Mouse (Mus musculus) limb, embryonic 10.5 days (tissue): ENCODE results near the gene Rasgef1b. TPM values are rescaled to one million over a fixed set of nuclear protein-coding genes. Genes with fewer than 3 reads are reported as not detected.

ENCODE experiments used
- DNase-seq: peaks from one replicate; pipeline ENCODE4 v3.0.0-alpha.2; 2017; ENCODE audit warnings: low spot score
- H3K27ac ChIP-seq: fragments of 300-500 bp; sonication (generic); 2 replicates; pipeline ENCODE4 v1.5.1; 2016; ENCODE audit warnings: mild to moderate bottlenecking
- H3K27me3 ChIP-seq: fragments of 300-500 bp; sonication (generic); 2 replicates; pipeline ENCODE4 v1.6.1; 2016; ENCODE audit warnings: low read depth, mild to moderate bottlenecking; ENCODE audit not compliant: poor library complexity, severe bottlenecking
- H3K36me3 ChIP-seq: fragments of 300-500 bp; sonication (generic); 2 replicates; pipeline ENCODE4 v1.6.1; 2016; ENCODE audit warnings: mild to moderate bottlenecking, moderate library complexity
- H3K4me1 ChIP-seq: fragments of 300-500 bp; sonication (generic); 2 replicates; pipeline ENCODE4 v1.6.1; 2016
- H3K4me3 ChIP-seq: fragments of 300-500 bp; sonication (generic); 2 replicates; pipeline ENCODE4 v1.5.1; 2016; ENCODE audit warnings: mild to moderate bottlenecking, moderate library complexity
- H3K9me3 ChIP-seq: fragments of 300-500 bp; sonication (generic); replicated peaks from 2 replicates; pipeline ENCODE4 v1.6.1; 2016; ENCODE audit warnings: mild to moderate bottlenecking
- WGBS: fragments of 180-500 bp; shearing (Covaris S2); methylation state at CpG from one replicate; pipeline ENCODE4 v1.1.7; 2016; 5-methylcytosine and 5-hydroxymethylcytosine counted together
- polyA plus RNA-seq: library from polyadenylated mRNA; unstranded; fragments of >200 nt; fragmentation: Nextera tagmentation; extraction: Ambion mirVana; gene quantifications from 2 replicates; pipeline ENCODE4 v1.2.1, GENCODE M21; 2016

Rasgef1b gene
- polyA plus RNA-seq, 1 experiment from 2014 or later, result 32.5 TPM

DNA sequence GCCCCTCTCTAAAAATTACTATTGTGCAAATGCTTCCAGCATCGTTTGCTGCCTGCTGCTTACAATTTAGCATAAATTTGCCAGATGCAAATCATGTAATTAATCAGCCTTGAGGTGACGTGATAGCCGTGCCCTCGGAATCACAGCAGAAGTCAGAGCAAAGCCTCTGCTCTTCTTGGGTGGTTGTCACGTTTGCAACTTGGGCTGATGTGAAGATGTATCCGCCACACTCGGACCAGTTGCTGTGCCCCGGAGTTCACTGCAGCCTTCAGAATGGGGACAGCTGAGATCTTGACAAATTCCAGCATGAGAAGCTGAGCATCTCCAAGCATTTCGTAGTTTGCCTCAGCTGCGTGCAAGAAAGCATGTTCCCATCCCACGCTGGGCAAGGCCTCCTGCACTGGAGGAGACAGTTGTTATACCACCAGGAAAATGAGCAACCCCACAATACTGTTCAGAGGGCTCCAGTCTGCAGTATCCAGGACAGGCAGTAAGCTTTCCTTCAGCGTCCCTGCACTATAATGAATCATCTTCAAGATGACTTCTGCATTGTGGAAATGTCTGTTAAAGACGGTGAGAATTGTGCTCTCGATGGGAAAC is 342.5 kb downstream of the Rasgef1b start:
- Histone ChIP-seq H3K27ac (peak overlapping the region; percentile 50; the same call in 1 of the 2 replicates), H3K4me1 (peaks cover 37% of the 10 kb centered on the region), H3K4me3 (no peak overlapping the region), H3K36me3 (no peaks in the 10 kb centered on the region), H3K27me3 (0 out of 2 replicates have a peak, but pooled peaks cover 11% of the 10 kb centered on the region), H3K9me3 (no peaks in the 10 kb centered on the region)
- WGBS, result 39% methylated on average over 14 of the region's 14 CpGs
- no peak for DNase-seq

DNA sequence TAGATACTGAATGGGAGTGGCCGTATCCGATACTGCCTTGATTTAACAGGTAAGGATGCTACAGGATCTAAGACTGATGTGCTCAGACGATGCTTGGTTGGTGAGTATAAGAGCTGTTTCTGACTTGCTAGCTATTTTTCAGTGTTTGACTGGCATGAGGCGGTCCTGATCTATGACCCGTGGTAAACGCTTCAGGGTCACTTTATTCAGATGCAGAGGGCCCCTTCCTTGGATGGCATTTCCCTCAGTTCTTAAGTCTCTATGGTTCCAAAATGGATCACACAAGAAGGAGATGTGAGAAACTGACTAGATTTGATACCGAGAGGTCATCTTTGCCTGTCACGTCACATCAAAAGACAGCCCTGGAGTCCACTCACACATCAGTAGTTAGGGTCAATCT is 343.1 kb downstream of the Rasgef1b start:
- H3K27ac ChIP-seq, result no peak overlapping the region
- no peaks in the 10 kb centered on the region for H3K36me3 ChIP-seq
- WGBS, result 52% methylated on average over 8 of the region's 8 CpGs
- peaks cover 34% of the 10 kb centered on the region for H3K4me1 ChIP-seq
- DNase-seq, result no peak
- H3K4me3 ChIP-seq, result no peak overlapping the region
- H3K9me3 ChIP-seq, result no peaks in the 10 kb centered on the region
- H3K27me3 ChIP-seq, result 0 out of 2 replicates have a peak, but pooled peaks cover 11% of the 10 kb centered on the region

DNA sequence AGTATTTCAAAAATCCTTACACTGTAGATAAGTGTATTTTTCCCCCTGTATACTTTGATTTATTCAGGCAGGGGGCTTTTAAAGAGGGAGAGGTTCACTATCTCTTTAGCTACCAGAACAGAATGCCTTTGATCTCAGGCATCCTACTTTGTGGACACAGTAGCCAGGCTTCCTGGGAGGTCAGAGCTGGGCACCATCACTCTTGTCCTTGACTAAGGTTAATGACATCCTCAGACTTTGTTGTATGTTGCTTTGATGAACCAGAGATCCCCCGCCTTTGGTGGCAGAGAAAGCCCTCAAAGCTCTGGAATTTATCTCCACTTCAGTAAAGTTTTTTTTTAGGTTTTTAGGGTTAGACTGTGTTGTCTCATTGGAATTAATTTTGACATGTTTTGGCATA is 343.8 kb downstream of the Rasgef1b start:
- 14% methylated on average over 1 of the region's 1 CpGs for WGBS
- no peaks in the 10 kb centered on the region for H3K9me3 ChIP-seq
- no peak overlapping the region for H3K4me3 ChIP-seq
- no peaks in the 10 kb centered on the region for H3K36me3 ChIP-seq
- DNase-seq, result no peak
- 0 out of 2 replicates have a peak, but pooled peaks cover 11% of the 10 kb centered on the region for H3K27me3 ChIP-seq
- no peak overlapping the region for H3K27ac ChIP-seq
- peaks cover 40% of the 10 kb centered on the region for H3K4me1 ChIP-seq

DNA sequence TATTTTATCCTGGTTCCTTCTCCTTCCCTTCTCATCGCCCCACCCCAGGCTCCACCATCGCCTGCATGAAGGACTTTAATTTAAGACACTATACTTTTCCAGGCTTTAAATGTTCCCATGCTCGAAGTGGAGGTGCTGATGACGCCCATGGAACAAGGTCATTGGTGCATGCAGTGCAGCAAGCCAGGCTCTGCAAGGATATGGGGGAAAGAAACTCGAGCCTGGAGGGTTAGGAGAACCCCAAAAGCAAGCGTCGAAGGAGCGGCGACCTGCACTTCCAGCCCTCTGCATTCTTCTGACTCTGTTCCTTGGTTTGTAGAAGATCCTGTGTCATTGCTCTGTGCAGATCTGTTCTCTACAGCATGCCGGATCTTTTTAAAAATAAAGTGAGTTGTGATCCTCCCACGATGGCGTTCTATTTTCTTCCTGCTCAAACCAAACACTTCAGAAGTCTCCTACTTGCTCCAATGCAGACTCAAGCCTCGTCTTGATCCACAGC is 345.0 kb downstream of the Rasgef1b start:
- WGBS, result 85% methylated on average over 13 of the region's 13 CpGs
- 0 out of 2 replicates have a peak, but pooled peaks cover 11% of the 10 kb centered on the region for H3K27me3 ChIP-seq
- H3K9me3 ChIP-seq, result no peaks in the 10 kb centered on the region
- H3K36me3 ChIP-seq, result no peaks in the 10 kb centered on the region
- no peak overlapping the region for H3K4me3 ChIP-seq
- no peak overlapping the region for H3K27ac ChIP-seq
- H3K4me1 ChIP-seq, result peaks cover 52% of the 10 kb centered on the region
- no peak for DNase-seq

DNA sequence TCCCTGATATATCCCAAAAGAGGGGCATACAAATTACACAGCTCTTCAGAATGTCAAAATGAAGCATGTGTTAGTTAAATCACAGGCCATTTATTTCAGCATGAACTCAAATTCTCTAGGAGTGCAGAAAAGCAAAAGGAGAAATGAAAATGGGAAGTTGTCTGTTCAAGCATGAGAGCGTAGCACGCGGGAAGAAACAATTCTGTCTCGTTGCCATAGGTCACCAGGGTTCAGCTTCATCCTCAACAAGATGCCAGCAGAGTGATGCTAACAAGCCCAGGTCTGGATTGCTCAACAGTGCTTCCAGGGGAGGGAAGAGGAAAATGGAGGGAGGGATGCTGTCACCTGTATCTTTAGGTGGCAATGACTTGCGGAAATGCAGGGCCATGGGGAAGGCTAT is 346.1 kb downstream of the Rasgef1b start:
- WGBS, result 80% methylated on average over 5 of the region's 5 CpGs
- H3K4me1 ChIP-seq, result peaks cover 63% of the 10 kb centered on the region
- H3K27me3 ChIP-seq, result 0 out of 2 replicates have a peak, but pooled peaks cover 4% of the 10 kb centered on the region

DNA sequence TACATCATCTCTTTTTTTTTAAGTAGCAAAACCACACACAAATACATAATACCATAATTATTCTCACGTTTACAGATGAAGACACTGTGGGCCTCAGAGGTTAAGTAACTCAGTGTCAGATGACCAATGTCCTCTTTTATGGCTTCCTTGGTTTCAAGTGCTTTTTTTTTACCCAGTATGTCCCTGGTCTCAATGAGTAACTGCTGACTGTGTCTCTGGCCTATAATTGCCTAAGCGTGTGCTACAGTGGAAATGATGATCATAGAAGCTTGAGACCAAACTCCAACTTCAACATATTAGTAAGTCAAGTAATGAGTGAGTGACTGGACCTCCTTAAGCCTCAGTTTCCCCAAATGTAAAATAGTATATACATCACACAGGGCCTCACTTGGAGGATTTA is 347.2 kb downstream of the Rasgef1b start:
- H3K27me3 ChIP-seq, result 0 out of 2 replicates have a peak, but pooled peaks cover 4% of the 10 kb centered on the region
- no peaks in the 10 kb centered on the region for H3K9me3 ChIP-seq
- no peaks in the 10 kb centered on the region for H3K36me3 ChIP-seq
- H3K4me3 ChIP-seq, result no peak overlapping the region
- DNase-seq, result no peak
- no peak overlapping the region for H3K27ac ChIP-seq
- peaks cover 73% of the 10 kb centered on the region for H3K4me1 ChIP-seq
- 79% methylated on average over 2 of the region's 2 CpGs for WGBS

More for the DNA sequence above, 346.1 kb downstream of the Rasgef1b start:
- Histone ChIP-seq H3K27ac (no peak overlapping the region), H3K4me3 (no peak overlapping the region), H3K9me3 (no peaks in the 10 kb centered on the region), H3K36me3 (no peaks in the 10 kb centered on the region)
- no peak for DNase-seq

DNA sequence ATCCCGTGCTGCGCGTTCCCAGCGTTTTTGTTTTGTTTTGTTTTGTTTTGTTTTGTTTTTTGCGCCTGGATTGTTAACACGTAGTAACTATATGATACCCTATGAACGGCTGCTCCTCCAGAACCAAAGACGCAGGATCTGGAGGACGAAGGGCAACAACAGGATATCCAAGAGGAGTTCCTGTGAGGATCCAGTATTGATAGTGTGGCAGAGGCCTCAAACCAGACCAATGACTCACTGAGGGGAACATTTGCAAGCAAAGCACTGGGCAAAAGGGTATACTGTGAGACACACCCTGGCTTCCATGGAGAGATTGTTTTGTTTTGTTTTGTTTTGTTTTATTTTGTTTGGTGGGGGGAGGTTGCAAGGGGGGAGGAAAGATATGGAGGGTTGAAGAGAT is 348.0 kb downstream of the Rasgef1b start:
- WGBS, result 91% methylated on average over 9 of the region's 9 CpGs
- Histone ChIP-seq H3K27me3 (no peaks in the 10 kb centered on the region), H3K27ac (0 out of 2 replicates have a peak overlapping the region, but pooled peaks have one; percentile 77), H3K4me1 (peaks cover 73% of the 10 kb centered on the region), H3K9me3 (no peaks in the 10 kb centered on the region), H3K36me3 (no peaks in the 10 kb centered on the region), H3K4me3 (no peak overlapping the region)
- no peak for DNase-seq

DNA sequence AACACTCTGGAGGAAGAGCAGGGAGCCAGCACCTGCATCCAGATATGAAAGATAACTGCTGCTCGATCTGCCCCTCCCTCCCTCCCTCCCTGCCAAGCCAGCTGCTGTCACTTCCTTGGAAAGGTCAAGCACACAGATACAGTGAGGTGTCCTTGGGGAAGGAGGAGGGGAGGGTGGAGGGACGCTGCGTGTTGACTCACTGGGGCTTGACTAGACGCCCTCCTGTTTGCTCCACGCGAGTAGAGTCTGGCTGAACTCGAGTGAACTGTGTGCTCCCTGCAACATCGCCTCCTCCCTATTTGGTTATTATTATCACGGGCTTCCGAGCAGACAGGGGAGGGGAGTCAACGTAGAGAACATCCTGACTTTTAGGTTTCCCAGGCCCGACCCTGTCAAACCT is 348.7 kb downstream of the Rasgef1b start:
- no peak overlapping the region for H3K4me3 ChIP-seq
- peaks cover 73% of the 10 kb centered on the region for H3K4me1 ChIP-seq
- peak overlapping the region; percentile 77 for H3K27ac ChIP-seq
- 48% methylated on average over 12 of the region's 12 CpGs for WGBS
- H3K36me3 ChIP-seq, result no peaks in the 10 kb centered on the region
- no peaks in the 10 kb centered on the region for H3K9me3 ChIP-seq
- H3K27me3 ChIP-seq, result no peaks in the 10 kb centered on the region
- DNase-seq, result no peak

DNA sequence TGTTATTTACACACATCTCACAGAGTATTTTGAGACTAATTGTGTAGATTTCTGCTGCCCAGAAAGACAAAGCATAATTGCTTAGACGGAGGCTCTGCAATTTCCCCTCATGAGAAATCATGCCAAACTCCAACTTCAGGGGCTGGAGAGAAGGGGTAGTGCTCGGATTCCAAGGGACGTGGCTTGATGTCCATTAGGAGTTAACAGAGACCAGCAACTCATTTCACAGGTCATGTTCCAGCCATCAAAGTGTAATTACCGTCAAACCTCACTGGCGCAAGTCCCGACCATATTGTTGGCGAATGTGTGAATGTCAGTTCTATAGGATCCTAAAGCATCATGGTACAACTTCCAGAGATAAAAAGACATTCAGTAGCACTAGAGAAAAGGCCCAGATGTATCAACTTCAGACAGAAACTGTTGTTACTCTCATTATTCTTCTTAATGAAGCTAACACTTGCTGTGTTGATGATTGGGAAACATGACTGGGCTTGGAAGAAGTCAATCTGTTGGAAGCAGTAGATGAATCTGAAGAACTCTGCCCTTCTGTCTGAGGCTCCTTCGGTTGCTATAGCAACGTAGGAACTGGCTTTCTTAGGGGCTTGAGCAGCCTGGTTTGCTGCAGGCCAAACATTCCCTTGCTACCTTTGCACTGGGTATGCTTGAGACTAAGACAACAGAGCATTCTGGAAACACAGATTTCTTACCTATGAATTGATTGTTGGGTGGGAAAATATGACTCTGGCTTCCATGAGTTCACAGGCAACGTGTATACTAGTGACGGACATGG is 350.2 kb downstream of the Rasgef1b start:
- Histone ChIP-seq H3K4me1 (peaks cover 64% of the 10 kb centered on the region), H3K27ac (peak overlapping the region; percentile 77), H3K4me3 (no peak overlapping the region), H3K27me3 (no peaks in the 10 kb centered on the region), H3K36me3 (no peaks in the 10 kb centered on the region), H3K9me3 (no peaks in the 10 kb centered on the region)
- DNase-seq, result no peak
- 39% methylated on average over 11 of the region's 11 CpGs for WGBS

DNA sequence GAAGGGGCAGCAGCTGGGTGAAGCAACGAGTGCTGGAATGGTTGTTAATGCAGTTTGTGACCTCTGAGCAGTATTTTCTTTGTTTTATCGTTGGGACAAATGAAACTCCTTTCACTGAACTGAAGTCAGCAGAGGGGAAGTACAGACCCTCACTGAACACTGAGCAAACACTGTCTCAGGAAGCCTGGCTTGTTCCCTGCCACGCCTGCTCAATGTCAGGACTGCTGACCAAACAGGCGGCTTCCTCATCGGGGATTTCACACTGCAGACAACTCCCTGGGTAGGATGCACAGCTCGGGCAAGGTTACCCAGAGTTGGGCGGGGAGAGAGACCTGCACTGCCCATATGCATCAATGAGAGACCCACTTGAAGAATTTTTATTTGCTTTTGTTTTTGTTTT is 353.1 kb downstream of the Rasgef1b start:
- H3K4me1 ChIP-seq, result peaks cover 66% of the 10 kb centered on the region
- no peak overlapping the region for H3K4me3 ChIP-seq
- no peaks in the 10 kb centered on the region for H3K27me3 ChIP-seq
- H3K36me3 ChIP-seq, result no peaks in the 10 kb centered on the region
- H3K27ac ChIP-seq, result peak overlapping the region; percentile 19; the same call in 1 of the 2 replicates
- no peaks in the 10 kb centered on the region for H3K9me3 ChIP-seq
- WGBS, result 77% methylated on average over 7 of the region's 7 CpGs
- no peak for DNase-seq

DNA sequence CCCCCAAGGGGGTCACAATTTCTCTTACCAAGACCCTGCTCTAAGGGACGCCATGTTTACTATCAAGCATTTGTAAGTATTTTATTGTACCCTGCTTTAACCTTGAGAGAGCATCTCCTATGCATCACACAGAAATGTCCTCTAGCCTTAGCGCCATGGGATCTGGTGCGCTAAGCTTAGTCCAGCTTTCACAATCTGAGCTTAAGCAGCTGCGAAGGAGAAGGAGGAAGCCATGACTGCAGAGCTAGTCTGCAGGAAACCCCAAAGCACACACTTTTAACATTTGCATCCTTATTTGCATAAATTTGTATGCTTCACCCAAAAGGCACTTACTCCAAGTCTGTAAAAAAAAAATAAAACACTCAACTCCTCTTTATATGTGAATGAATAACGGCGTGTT is 354.4 kb downstream of the Rasgef1b start:
- Histone ChIP-seq H3K9me3 (no peaks in the 10 kb centered on the region), H3K4me1 (peaks cover 60% of the 10 kb centered on the region), H3K36me3 (no peaks in the 10 kb centered on the region), H3K27me3 (no peaks in the 10 kb centered on the region), H3K27ac (no peak overlapping the region), H3K4me3 (no peak overlapping the region)
- 94% methylated on average over 6 of the region's 6 CpGs for WGBS
- DNase-seq, result no peak

DNA sequence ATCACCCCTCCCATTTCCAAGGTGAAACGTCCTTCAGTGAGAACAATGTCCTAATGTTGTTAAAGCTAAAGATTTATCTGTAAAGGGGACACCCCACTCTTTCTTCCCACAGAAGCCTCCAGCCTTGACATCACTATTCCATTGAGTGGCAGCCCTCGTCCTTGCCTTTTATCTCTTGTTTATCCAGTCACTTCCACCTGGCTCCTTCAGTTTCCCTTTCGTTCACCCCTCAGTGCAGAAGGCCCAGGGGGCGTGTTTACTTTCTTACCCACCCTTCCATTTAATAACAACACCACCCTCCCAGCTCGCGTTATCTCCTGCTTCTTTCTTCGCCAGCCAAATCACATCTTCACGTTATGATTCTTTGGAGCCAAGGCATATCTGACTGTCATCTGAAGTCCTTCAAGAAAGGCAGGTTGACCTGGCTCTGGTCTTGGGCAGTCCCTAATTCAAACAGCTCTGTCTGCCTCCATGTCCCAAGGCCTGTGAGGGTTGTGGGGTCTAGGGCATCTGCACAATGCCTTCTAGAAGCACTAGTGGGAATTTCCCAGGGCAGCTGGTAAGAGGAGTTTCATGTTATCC is 355.2 kb downstream of the Rasgef1b start:
- no peak for DNase-seq
- H3K27me3 ChIP-seq, result no peaks in the 10 kb centered on the region
- H3K36me3 ChIP-seq, result no peaks in the 10 kb centered on the region
- no peak overlapping the region for H3K27ac ChIP-seq
- H3K4me1 ChIP-seq, result peaks cover 59% of the 10 kb centered on the region
- H3K9me3 ChIP-seq, result no peaks in the 10 kb centered on the region
- 76% methylated on average over 8 of the region's 8 CpGs for WGBS
- H3K4me3 ChIP-seq, result no peak overlapping the region

DNA sequence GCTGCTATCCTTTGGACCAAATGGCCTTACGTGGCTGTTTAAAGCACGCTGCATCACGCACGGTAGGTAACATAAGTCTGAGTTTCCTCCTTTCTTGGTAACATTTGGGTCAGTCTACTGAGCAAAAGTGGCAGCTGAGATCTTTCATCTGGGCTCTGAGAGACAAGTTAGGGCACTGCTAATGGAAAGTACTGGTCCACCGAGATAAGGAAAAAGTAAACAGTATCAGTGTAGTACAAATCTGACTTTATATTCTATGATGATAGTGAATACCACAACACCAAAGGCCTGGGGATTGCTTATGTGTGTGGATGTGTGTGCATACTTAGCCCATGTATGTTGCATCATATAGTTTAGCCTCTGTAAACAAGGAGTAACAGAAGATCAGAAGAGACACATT is 358.2 kb downstream of the Rasgef1b start:
- DNase-seq, result no peak
- Histone ChIP-seq H3K27me3 (no peaks in the 10 kb centered on the region), H3K4me1 (peaks cover 31% of the 10 kb centered on the region), H3K36me3 (no peaks in the 10 kb centered on the region), H3K9me3 (no peaks in the 10 kb centered on the region), H3K4me3 (no peak overlapping the region), H3K27ac (no peak overlapping the region)
- WGBS, result 71% methylated on average over 5 of the region's 5 CpGs
